Mouse (Mus musculus) CH12.LX (cell line): ENCODE results near the gene Fbxo31. TPM values are rescaled to one million over a fixed set of nuclear protein-coding genes. Genes with fewer than 3 reads are reported as not detected.

Experiments
- DNase-seq: peaks from one replicate; pipeline ENCODE4 v3.0.0-alpha.2; 2013; ENCODE audit errors: extremely low read depth
- H3K27ac ChIP-seq: 2 replicates; pipeline ENCODE4 v1.5.1; 2012; ENCODE audit warnings: low read depth, mild to moderate bottlenecking, control low read depth, moderate library complexity; ENCODE audit not compliant: insufficient read depth
- H3K27me3 ChIP-seq: replicated peaks from 2 replicates; pipeline ENCODE3; 2012; ENCODE audit warnings: inconsistent platforms
- H3K36me3 ChIP-seq, 2 experiments: replicated peaks in 1 of 2; 2 replicates each; pipeline versions ENCODE3 to v1.6.1; 2012; ENCODE audit warnings: inconsistent platforms in 1 of 2, low read length in 1 of 2, mild to moderate bottlenecking in 1 of 2, mixed read lengths in 1 of 2, moderate library complexity in 1 of 2; ENCODE audit not compliant: control insufficient read depth in 1 of 2, insufficient read depth in 1 of 2
- H3K4me1 ChIP-seq, 2 experiments: 2 replicates each; pipeline ENCODE4 v1.6.1; 2012; ENCODE audit warnings: inconsistent platforms in 1 of 2, moderate library complexity in 1 of 2; ENCODE audit not compliant: insufficient read depth in 2 of 2, control insufficient read depth in 1 of 2
- H3K4me2 ChIP-seq: 2 replicates; pipeline ENCODE4 v1.6.1; 2012; ENCODE audit warnings: low read depth, mild to moderate bottlenecking, control low read depth; ENCODE audit not compliant: poor library complexity, insufficient read depth, severe bottlenecking
- H3K4me3 ChIP-seq, 3 experiments: fragments of 150-350 bp in 1 of 3; sonication (generic) in 1 of 3; replicated peaks in 1 of 3; 2 replicates each; pipeline versions ENCODE3 to v1.5.1; 2011 to 2012; ENCODE audit warnings: low read depth in 2 of 3, low read length in 2 of 3, mild to moderate bottlenecking in 2 of 3, moderate library complexity in 2 of 3, control low read depth in 1 of 3, improper control_type of control experiment in 1 of 3, inconsistent platforms in 1 of 3, mixed read lengths in 1 of 3; ENCODE audit not compliant: poor library complexity in 1 of 3
- H3K79me2 ChIP-seq: replicated peaks from 2 replicates; pipeline ENCODE4 v1.6.1; 2012; ENCODE audit warnings: mild to moderate bottlenecking, moderate library complexity; ENCODE audit not compliant: control insufficient read depth, poor library complexity, insufficient read depth, severe bottlenecking; ENCODE audit errors: extremely low read depth
- H3K9ac ChIP-seq: 2 replicates; pipeline ENCODE4 v1.6.1; 2012; ENCODE audit warnings: low read depth, mild to moderate bottlenecking, control low read depth, moderate library complexity; ENCODE audit not compliant: insufficient read depth
- H3K9me3 ChIP-seq: replicated peaks from 2 replicates; pipeline ENCODE3; 2012; ENCODE audit warnings: low read length, inconsistent platforms, mixed read lengths
- CHD1 ChIP-seq: IDR thresholded peaks from 2 replicates; pipeline ENCODE4 v1.6.1; 2012; ENCODE audit warnings: low read depth, low read length, improper control_type of control experiment, inconsistent platforms
- CHD2 ChIP-seq: IDR thresholded peaks from 2 replicates; pipeline ENCODE4 v1.6.1; 2011; ENCODE audit warnings: low read length, improper control_type of control experiment
- CTCF ChIP-seq, 2 experiments: IDR thresholded peaks in 1 of 2; conservative IDR thresholded peaks in 1 of 2; 2 replicates each; pipeline ENCODE4 v1.5.1; 2011 to 2012; ENCODE audit warnings: low read depth in 2 of 2, low read length in 2 of 2, improper control_type of control experiment in 1 of 2, inconsistent platforms in 1 of 2, mild to moderate bottlenecking in 1 of 2, moderate library complexity in 1 of 2
- ELF1 ChIP-seq: IDR thresholded peaks from 2 replicates; pipeline ENCODE4 v1.6.1; 2014; ENCODE audit warnings: low read depth, mild to moderate bottlenecking, inconsistent platforms, low read length, improper control_type of control experiment
- GABPA ChIP-seq: IDR thresholded peaks from 2 replicates; pipeline ENCODE4 v1.6.1; 2012; ENCODE audit warnings: low read depth, low read length, improper control_type of control experiment, inconsistent platforms; ENCODE audit not compliant: insufficient replicate concordance
- JUN ChIP-seq: IDR thresholded peaks from 2 replicates; pipeline ENCODE4 v1.6.1; 2011; ENCODE audit warnings: low read depth, mild to moderate bottlenecking, low read length, improper control_type of control experiment, moderate library complexity; ENCODE audit not compliant: insufficient read depth
- JUND ChIP-seq: conservative IDR thresholded peaks from 2 replicates; pipeline ENCODE4 v1.6.1; 2011; ENCODE audit warnings: low read depth, low read length, improper control_type of control experiment
- MAFK ChIP-seq: IDR thresholded peaks from 2 replicates; pipeline ENCODE4 v1.6.1; 2011; ENCODE audit warnings: low read length, improper control_type of control experiment; ENCODE audit not compliant: insufficient replicate concordance
- MAX ChIP-seq: IDR thresholded peaks from 2 replicates; pipeline ENCODE4 v1.6.1; 2011; ENCODE audit warnings: low read length, improper control_type of control experiment
- MAZ ChIP-seq: IDR thresholded peaks from 2 replicates; pipeline ENCODE4 v1.6.1; 2012; ENCODE audit warnings: low read depth, mild to moderate bottlenecking, inconsistent platforms, low read length, improper control_type of control experiment, moderate library complexity
- MEF2A ChIP-seq: IDR thresholded peaks from 2 replicates; pipeline ENCODE4 v1.6.1; 2014; ENCODE audit warnings: low read depth, mild to moderate bottlenecking, inconsistent platforms, low read length, improper control_type of control experiment, borderline replicate concordance
- MYC ChIP-seq: IDR thresholded peaks from 2 replicates; pipeline ENCODE4 v1.6.1; 2011; ENCODE audit warnings: low read depth, mild to moderate bottlenecking, improper control_type of control experiment, low read length
- POLR2AphosphoS2 ChIP-seq: IDR thresholded peaks from 2 replicates; pipeline ENCODE4 v1.6.1; 2011; ENCODE audit warnings: low read depth, low read length, improper control_type of control experiment
- RAD21 ChIP-seq: IDR thresholded peaks from 2 replicates; pipeline ENCODE4 v1.6.1; 2011; ENCODE audit warnings: low read depth, mild to moderate bottlenecking, low read length, improper control_type of control experiment, moderate library complexity
- SMC3 ChIP-seq: IDR thresholded peaks from 2 replicates; pipeline ENCODE4 v1.6.1; 2011; ENCODE audit warnings: low read depth, low read length, improper control_type of control experiment
- TBP ChIP-seq: conservative IDR thresholded peaks from 2 replicates; pipeline ENCODE4 v1.6.1; 2011; ENCODE audit warnings: low read depth, low read length, improper control_type of control experiment
- TCF12 ChIP-seq: IDR thresholded peaks from 2 replicates; pipeline ENCODE4 v1.6.1; 2014; ENCODE audit warnings: low read depth, mild to moderate bottlenecking, inconsistent platforms, low read length, improper control_type of control experiment
- UBTF ChIP-seq: IDR thresholded peaks from 2 replicates; pipeline ENCODE4 v1.6.1; 2012; ENCODE audit warnings: low read depth, mild to moderate bottlenecking, inconsistent platforms, low read length, improper control_type of control experiment, moderate library complexity
- USF1 ChIP-seq: IDR thresholded peaks from 2 replicates; pipeline ENCODE4 v1.6.1; 2014; ENCODE audit warnings: low read depth, mild to moderate bottlenecking, inconsistent platforms, low read length, improper control_type of control experiment
- ZC3H11A ChIP-seq: IDR thresholded peaks from 2 replicates; pipeline ENCODE4 v1.6.1; 2012; ENCODE audit warnings: low read depth, mild to moderate bottlenecking, inconsistent platforms, low read length, improper control_type of control experiment
- ZNF384 ChIP-seq: IDR thresholded peaks from 2 replicates; pipeline ENCODE4 v1.6.1; 2012; ENCODE audit warnings: low read depth, low read length, improper control_type of control experiment, inconsistent platforms
- dilution Hi-C: fragments of 300-500 bp; cut with MboI; formaldehyde crosslinking; loops from 2 replicates; pipeline ENCODE4 v1.14.3; 2020; ENCODE audit warnings: low sequenced_read_pairs; ENCODE audit not compliant: extremely low pct_unique_long_range_greater_than_20kb, extremely low pct_ligation_motif_present
- in situ Hi-C: fragments of 300-500 bp; cut with MboI; formaldehyde crosslinking; loops from 3 replicates; pipeline ENCODE4 v1.14.3; 2019; ENCODE audit warnings: low sequenced_read_pairs, low pct_ligation_motif_present, low pct_unique_long_range_greater_than_20kb, mixed read lengths
- polyA plus RNA-seq: library from polyadenylated mRNA; unstranded; fragments of >175 nt; gene quantifications from 2 replicates; pipeline ENCODE4 v1.2.1, GENCODE M21; 2012; ENCODE audit warnings: low read depth; ENCODE audit not compliant: insufficient read length
- total RNA-seq, 2 experiments: library from RNA; depleted of rRNA; stranded (reverse); fragments of 300-350 nt in 1 of 2; fragments of >200 nt in 1 of 2; gene quantifications; 2 replicates each; pipeline ENCODE4 v1.2.3; 2012 to 2014

The Fbxo31 gene
- total and polyA plus RNA-seq, 3 experiments = 13.2 to 24.7 (median 14.2) TPM

DNA sequence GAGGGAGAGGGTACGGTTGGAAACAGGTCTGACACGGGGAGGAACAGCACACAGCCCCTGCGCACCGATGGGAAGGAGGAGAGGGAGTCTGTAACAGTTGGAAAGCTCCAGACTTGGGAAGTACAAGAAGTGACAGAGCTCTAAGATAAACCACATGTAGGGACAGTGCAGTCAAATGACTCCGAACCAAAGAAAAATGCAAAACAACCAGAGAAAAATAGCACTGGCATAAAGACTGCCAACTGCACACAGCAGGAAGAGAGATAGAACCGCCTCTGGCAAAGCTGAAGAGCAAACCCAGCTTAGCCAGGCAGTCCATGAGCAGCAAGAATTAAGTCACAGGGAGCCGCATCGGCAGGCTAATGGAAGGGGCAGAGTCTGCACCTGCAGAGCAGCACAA lies 44.4 kb upstream of the Fbxo31 start:
- Histone ChIP-seq H3K27me3 (peaks cover 87% of the 10 kb centered on the region), H3K4me1 (no peaks in the 10 kb centered on the region), H3K4me2 (no peak overlapping the region), H3K9me3 (no peaks in the 10 kb centered on the region), H3K9ac (no peak overlapping the region), H3K36me3 (no peaks in the 10 kb centered on the region), H3K27ac (no peak overlapping the region), H3K79me2 (no peaks in the 10 kb centered on the region), H3K4me3 (no peak overlapping the region)
- in situ Hi-C loops (no loop called here), dilution Hi-C loops (no loop called here)
- TF ChIP-seq MYC = no peak
- TF ChIP-seq TBP = no peak
- no peak for TF ChIP-seq ELF1
- no peak for TF ChIP-seq SMC3
- TF ChIP-seq CHD2 = no peak
- TF ChIP-seq MEF2A = no peak
- no peak for TF ChIP-seq MAZ
- no peak for TF ChIP-seq CHD1
- TF ChIP-seq ZNF384 = no peak
- TF ChIP-seq ZC3H11A = no peak
- TF ChIP-seq UBTF = no peak
- TF ChIP-seq MAX = no peak
- no peak for TF ChIP-seq CTCF (conservative IDR thresholded peaks at IDR 0.05 in 1 of 2, IDR thresholded peaks at IDR 0.05 in 1 of 2; ENCODE audit: low read depth in 2 of 2, low read length in 2 of 2)
- no peak for DNase-seq

DNA sequence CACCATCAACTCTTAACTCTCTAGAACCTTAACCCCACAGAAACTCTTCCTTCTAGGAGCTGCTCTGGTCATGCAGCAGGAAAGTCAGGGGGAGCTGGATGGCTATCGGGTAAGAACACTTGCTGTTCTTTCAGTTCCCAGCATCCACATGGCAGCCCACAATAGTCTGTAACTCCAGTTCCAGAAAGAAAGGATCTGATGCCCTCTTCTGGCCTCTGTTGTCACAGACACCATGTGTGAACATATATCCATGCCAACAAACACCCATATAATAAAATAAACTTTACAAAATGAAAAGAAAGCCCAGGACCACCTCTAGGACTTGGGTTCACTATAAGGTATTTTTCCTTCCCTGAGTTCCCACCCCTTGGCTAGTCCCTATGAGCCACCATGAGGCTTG lies 43.3 kb upstream of the Fbxo31 start:
- DNase-seq = no peak
- in situ Hi-C loops (no loop called here), dilution Hi-C loops (no loop called here)
- H3K4me3 ChIP-seq = no peak overlapping the region
- no peaks in the 10 kb centered on the region for H3K36me3 ChIP-seq
- H3K79me2 ChIP-seq = no peaks in the 10 kb centered on the region
- no peak overlapping the region for H3K4me2 ChIP-seq
- no peaks in the 10 kb centered on the region for H3K9me3 ChIP-seq
- peaks cover 92% of the 10 kb centered on the region for H3K27me3 ChIP-seq
- H3K9ac ChIP-seq = no peak overlapping the region
- H3K4me1 ChIP-seq = no peaks in the 10 kb centered on the region
- H3K27ac ChIP-seq = no peak overlapping the region
- TF ChIP-seq RAD21 = peak; percentile 30
- TF ChIP-seq SMC3 = peak; percentile 12; the same call in 1 of the 2 replicates
- TF ChIP-seq JUND = no peak
- TF ChIP-seq CTCF (conservative IDR thresholded peaks at IDR 0.05 in 1 of 2, IDR thresholded peaks at IDR 0.05 in 1 of 2; ENCODE audit: low read depth in 2 of 2, low read length in 2 of 2) = peak in 1 of 2 experiments; percentile 44; a peak in 2 of 4 replicates

- H3K79me2 ChIP-seq = no peaks in the 10 kb centered on the region
- H3K9me3 ChIP-seq = no peaks in the 10 kb centered on the region
- no peak overlapping the region for H3K27ac ChIP-seq
- in situ Hi-C loops = no loop called here
- no peak overlapping the region for H3K4me3 ChIP-seq
- dilution Hi-C loops = no loop called here
- H3K36me3 ChIP-seq = no peaks in the 10 kb centered on the region
- H3K9ac ChIP-seq = no peak overlapping the region
- no peaks in the 10 kb centered on the region for H3K4me1 ChIP-seq
- H3K4me2 ChIP-seq = no peak overlapping the region
- no peak for DNase-seq
- H3K27me3 ChIP-seq = peaks cover 90% of the 10 kb centered on the region
- TF ChIP-seq JUND (no peak), ZNF384 (no peak), TCF12 (no peak), GABPA (no peak), POLR2AphosphoS2 (no peak), MAFK (no peak), TBP (no peak), USF1 (no peak), JUN (no peak)
These were observed 42.4 kb upstream of the Fbxo31 start for GRCm38 (mm10) chr8:121620801-121621516.
